Mouse (Mus musculus): ENCODE measurements at regions not wholly inside any gene's neighbourhood (a gene's known extent, or its start where the extent isn't known, plus 50 kb on each side); places are given as distances from the start of the nearest gene placed in this dataset.

- H3K27ac ChIP-seq, result no peak overlapping the region
- DNase-seq (ENCODE audit: low spot score in 2 of 2), result no peak
- TF ChIP-seq CTCF (conservative IDR thresholded peaks at IDR 0.05), result no peak
- no peak overlapping the region for H3K4me3 ChIP-seq
Measured at GRCm38 (mm10) chr1:194878440-194878839, 60.2 kb upstream of the Cd34 start.

- H3K27ac ChIP-seq, result peak overlapping the region; percentile 83
- peak; percentile 94 to 98 for DNase-seq (ENCODE audit: low spot score in 2 of 2)
- TF ChIP-seq CTCF (conservative IDR thresholded peaks at IDR 0.05), result peak; percentile 99
- peak overlapping the region; percentile 43 for H3K4me3 ChIP-seq
Measured at GRCm38 (mm10) chr1:194879324-194880233, 59.0 kb upstream of the Cd34 start.

- Histone ChIP-seq H3K4me3 (no peak overlapping the region), H3K27ac (peak overlapping the region; percentile 83)
- TF ChIP-seq CTCF (conservative IDR thresholded peaks at IDR 0.05), result no peak
- peak in 1 of 2 experiments; percentile 26 for DNase-seq (ENCODE audit: low spot score in 2 of 2)
Measured at GRCm38 (mm10) chr1:194881556-194882223, 56.9 kb upstream of the Cd34 start.

- peak overlapping the region; percentile 90 for H3K27ac ChIP-seq
- DNase-seq (ENCODE audit: low spot score in 2 of 2), result peak in 1 of 2 experiments; percentile 62
- 0 out of 2 replicates have a peak, but pooled peaks have one; percentile 32 for TF ChIP-seq CTCF (conservative IDR thresholded peaks at IDR 0.05)
Measured at GRCm38 (mm10) chr1:194885071-194885686, 53.4 kb upstream of the Cd34 start.

GRCm38 (mm10) chr1:194885687-194886077, 52.9 kb upstream of the Cd34 start:
- DNase-seq (ENCODE audit: low spot score in 2 of 2), result peak; percentile 58
- H3K4me3 ChIP-seq, result no peak overlapping the region
- H3K27ac ChIP-seq, result peak overlapping the region; percentile 90
- no peak for TF ChIP-seq CTCF (conservative IDR thresholded peaks at IDR 0.05)

More at GRCm38 (mm10) chr1:194885071-194885686, 53.4 kb upstream of the Cd34 start:
- H3K4me3 ChIP-seq, result no peak overlapping the region

All from layer of hippocampus, adult 2 months (tissue).